Mouse (Mus musculus): Measurements from ENCODE around the gene Gtf2a1. TPM values are rescaled to one million over a fixed set of nuclear protein-coding genes. Genes with fewer than 3 reads are reported as not detected.

Gene Gtf2a1
- polyA plus RNA-seq, 1 experiment from 2014 or later = 36.1 TPM

DNA sequence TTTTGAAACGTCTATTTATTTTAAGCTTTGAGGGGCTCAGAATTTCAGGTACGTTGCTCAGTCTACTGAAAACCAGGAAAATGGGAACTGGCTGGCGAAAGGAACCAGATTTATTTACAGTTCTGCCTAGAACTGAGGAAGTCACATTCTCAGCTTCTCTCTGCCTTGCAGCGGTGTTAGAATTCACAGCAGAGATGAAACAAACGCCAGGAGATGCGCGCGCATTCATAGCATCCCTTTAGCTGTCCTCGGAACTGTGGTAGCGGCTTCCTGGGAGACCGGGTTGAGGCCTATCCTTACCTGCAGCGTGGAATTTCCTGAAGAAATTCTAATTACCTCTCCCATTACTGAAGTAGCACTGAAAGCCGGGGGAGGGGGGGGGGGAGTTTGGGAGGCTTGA is 16.4 kb upstream of the Gtf2a1 start:
- Histone ChIP-seq H3K27me3 (ENCODE audit: insufficient read depth, low read length) (no peaks in the 10 kb centered on the region), H3K9ac (no peak overlapping the region), H3K9me3 (ENCODE audit: low read depth, low read length) (no peaks in the 10 kb centered on the region), H3K4me3 (ENCODE audit: low read depth, low read length) (no peak overlapping the region), H3K36me3 (ENCODE audit: insufficient read depth) (no peaks in the 10 kb centered on the region), H3K27ac (ENCODE audit: low read depth) (no peak overlapping the region), H3K4me2 (no peak overlapping the region), H3K4me1 (ENCODE audit: insufficient read depth) (no peaks in the 10 kb centered on the region)
- ATAC-seq (ENCODE audit: insufficient read depth) = no peak
- TF ChIP-seq CTCF (IDR thresholded peaks at IDR 0.05; ENCODE audit: low read depth) = no peak
- DNase-seq = no peak
- WGBS = 86% methylated on average over 13 of the region's 13 CpGs

DNA sequence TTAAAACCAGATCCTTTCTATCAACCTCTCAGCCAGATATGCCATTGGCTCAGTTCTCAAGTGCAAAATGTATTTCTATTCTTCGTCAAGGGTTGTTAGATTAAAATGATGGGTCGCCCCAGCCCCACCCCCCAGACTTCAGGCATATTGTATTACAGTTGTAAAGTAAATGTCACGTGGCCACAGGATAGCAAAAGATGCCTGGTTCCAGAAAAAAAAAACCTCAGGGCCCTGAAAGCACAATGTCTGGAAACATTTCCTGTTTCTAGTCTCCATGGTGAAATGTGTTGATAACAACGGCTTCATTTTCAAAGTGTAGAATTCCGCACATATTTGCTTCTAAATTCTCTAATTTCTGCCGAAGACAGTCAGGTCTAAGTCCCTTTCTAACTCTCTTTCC is 14.3 kb upstream of the Gtf2a1 start:
- 20% methylated on average over 6 of the region's 6 CpGs for WGBS
- Histone ChIP-seq H3K4me2 (peak overlapping the region; percentile 29; the same call in 1 of the 2 replicates), H3K27ac (ENCODE audit: low read depth) (peak overlapping the region; percentile 50; the same call in 1 of the 2 replicates), H3K4me3 (ENCODE audit: low read depth, low read length) (no peak overlapping the region), H3K9ac (no peak overlapping the region), H3K9me3 (ENCODE audit: low read depth, low read length) (no peaks in the 10 kb centered on the region), H3K27me3 (ENCODE audit: insufficient read depth, low read length) (no peaks in the 10 kb centered on the region), H3K36me3 (ENCODE audit: insufficient read depth) (no peaks in the 10 kb centered on the region), H3K4me1 (ENCODE audit: insufficient read depth) (no peaks in the 10 kb centered on the region)
- ATAC-seq (ENCODE audit: insufficient read depth) (peak; percentile 41), DNase-seq (peak; percentile 66)
- TF ChIP-seq CTCF (IDR thresholded peaks at IDR 0.05; ENCODE audit: low read depth) = no peak

DNA sequence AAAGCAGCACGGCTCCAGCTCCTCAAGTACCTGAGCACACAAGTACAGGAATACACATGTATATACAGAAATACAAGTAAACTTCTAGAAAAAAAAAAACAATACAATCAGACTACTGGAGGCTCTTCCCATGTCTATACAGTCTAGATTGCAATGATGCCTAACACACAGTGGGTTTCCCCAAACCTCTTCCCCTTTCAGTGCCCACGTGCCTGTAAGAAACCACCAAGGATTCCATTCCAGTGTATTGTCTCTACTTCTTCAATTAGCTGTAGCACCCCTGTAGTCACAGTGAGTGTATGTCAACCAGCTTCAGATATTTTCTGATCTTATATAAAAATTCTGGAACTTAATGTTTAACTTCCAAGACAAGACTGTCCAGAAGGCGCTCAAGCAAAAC is 1.8 kb upstream of the Gtf2a1 start:
- 88% methylated on average over 3 of the region's 3 CpGs for WGBS
- Histone ChIP-seq H3K4me2 (no peak overlapping the region), H3K9ac (no peak overlapping the region), H3K4me3 (ENCODE audit: low read depth, low read length) (no peak overlapping the region), H3K4me1 (ENCODE audit: insufficient read depth) (peaks cover 4% of the 10 kb centered on the region; the same call in 1 of the 2 replicates), H3K36me3 (ENCODE audit: insufficient read depth) (no peaks in the 10 kb centered on the region), H3K27me3 (ENCODE audit: insufficient read depth, low read length) (no peaks in the 10 kb centered on the region), H3K27ac (ENCODE audit: low read depth) (no peak overlapping the region), H3K9me3 (ENCODE audit: low read depth, low read length) (no peaks in the 10 kb centered on the region)
- no peak for TF ChIP-seq CTCF (IDR thresholded peaks at IDR 0.05; ENCODE audit: low read depth)
- DNase-seq (no peak), ATAC-seq (ENCODE audit: insufficient read depth) (no peak)

DNA sequence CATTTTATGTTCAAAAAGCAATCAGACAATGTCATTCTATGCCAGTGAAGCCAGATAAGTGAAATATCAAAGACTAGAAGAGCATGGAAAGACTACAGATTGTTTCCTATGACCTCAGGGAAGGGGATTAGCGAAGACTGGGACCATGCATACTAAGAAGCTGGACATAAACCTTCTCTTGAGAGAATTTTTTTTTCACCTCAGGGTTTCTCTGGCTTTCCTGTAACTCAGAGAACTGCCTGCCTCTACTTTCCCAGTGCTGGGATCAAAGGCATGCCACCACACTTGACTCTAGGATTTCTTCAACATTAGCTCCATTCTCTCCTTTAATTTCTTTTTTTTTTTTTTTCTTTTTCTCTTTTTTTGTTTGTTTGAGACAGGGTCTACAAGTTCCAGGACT is 904 bp upstream of the Gtf2a1 start:
- H3K4me3 ChIP-seq (ENCODE audit: low read depth, low read length) = peak overlapping the region; percentile 90
- H3K36me3 ChIP-seq (ENCODE audit: insufficient read depth) = no peaks in the 10 kb centered on the region
- peaks cover 7% of the 10 kb centered on the region; the same call in 1 of the 2 replicates for H3K4me1 ChIP-seq (ENCODE audit: insufficient read depth)
- DNase-seq (no peak), ATAC-seq (ENCODE audit: insufficient read depth) (no peak)
- TF ChIP-seq CTCF (IDR thresholded peaks at IDR 0.05; ENCODE audit: low read depth) = no peak
- WGBS = 96% methylated on average over 1 of the region's 1 CpGs
- H3K9me3 ChIP-seq (ENCODE audit: low read depth, low read length) = no peaks in the 10 kb centered on the region
- peak overlapping the region; percentile 93 for H3K27ac ChIP-seq (ENCODE audit: low read depth)
- no peaks in the 10 kb centered on the region for H3K27me3 ChIP-seq (ENCODE audit: insufficient read depth, low read length)
- H3K4me2 ChIP-seq = peak overlapping the region; percentile 79
- H3K9ac ChIP-seq = peak overlapping the region; percentile 100

DNA sequence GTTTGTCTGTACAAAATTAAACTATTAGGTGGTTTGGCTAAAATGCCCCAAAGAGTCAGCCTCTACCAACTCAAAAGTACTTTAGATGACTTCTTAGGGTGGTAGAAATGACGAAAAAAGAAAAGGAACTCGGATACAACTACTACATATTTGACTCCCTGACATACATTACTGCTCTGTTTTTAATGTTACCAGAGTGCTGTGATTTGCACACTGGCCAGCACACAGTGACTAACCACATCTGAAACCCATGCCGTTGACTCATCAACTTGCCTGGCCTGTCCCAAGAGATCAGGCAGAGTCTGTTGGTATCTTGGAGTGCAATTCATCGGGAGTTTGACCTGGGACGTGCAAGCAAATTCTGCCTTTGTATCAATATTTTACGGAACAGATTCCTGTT is 429 bp upstream of the Gtf2a1 start:
- Histone ChIP-seq H3K4me2 (peak overlapping the region; percentile 79), H3K27ac (ENCODE audit: low read depth) (peak overlapping the region; percentile 93), H3K36me3 (ENCODE audit: insufficient read depth) (peaks cover 3% of the 10 kb centered on the region; the same call in 1 of the 2 replicates), H3K27me3 (ENCODE audit: insufficient read depth, low read length) (no peaks in the 10 kb centered on the region), H3K4me3 (ENCODE audit: low read depth, low read length) (peak overlapping the region; percentile 90), H3K4me1 (ENCODE audit: insufficient read depth) (peaks cover 7% of the 10 kb centered on the region; the same call in 1 of the 2 replicates), H3K9ac (peak overlapping the region; percentile 100), H3K9me3 (ENCODE audit: low read depth, low read length) (no peaks in the 10 kb centered on the region)
- no peak for ATAC-seq (ENCODE audit: insufficient read depth)
- no peak for TF ChIP-seq CTCF (IDR thresholded peaks at IDR 0.05; ENCODE audit: low read depth)
- 30% methylated on average over 6 of the region's 6 CpGs for whole genome bisulfite sequencing
- DNase-seq = peak; percentile 54

DNA sequence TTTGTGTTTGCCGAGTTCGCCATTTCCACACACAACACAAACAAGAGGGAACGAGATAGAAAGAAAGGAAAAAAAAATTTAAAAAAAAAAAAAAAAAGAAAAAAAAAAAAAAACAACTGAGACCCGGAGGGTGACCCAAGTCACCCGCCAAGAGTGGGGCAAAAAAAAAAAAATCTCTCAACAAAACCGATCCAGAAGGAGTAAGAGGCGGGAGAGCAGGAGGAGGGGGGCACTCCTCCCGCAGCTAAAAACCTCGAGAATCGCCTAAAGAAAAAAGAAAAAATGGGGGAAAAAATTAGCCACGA is 793 bp downstream of the Gtf2a1 start:
- ATAC-seq (ENCODE audit: insufficient read depth) = no peak

DNA sequence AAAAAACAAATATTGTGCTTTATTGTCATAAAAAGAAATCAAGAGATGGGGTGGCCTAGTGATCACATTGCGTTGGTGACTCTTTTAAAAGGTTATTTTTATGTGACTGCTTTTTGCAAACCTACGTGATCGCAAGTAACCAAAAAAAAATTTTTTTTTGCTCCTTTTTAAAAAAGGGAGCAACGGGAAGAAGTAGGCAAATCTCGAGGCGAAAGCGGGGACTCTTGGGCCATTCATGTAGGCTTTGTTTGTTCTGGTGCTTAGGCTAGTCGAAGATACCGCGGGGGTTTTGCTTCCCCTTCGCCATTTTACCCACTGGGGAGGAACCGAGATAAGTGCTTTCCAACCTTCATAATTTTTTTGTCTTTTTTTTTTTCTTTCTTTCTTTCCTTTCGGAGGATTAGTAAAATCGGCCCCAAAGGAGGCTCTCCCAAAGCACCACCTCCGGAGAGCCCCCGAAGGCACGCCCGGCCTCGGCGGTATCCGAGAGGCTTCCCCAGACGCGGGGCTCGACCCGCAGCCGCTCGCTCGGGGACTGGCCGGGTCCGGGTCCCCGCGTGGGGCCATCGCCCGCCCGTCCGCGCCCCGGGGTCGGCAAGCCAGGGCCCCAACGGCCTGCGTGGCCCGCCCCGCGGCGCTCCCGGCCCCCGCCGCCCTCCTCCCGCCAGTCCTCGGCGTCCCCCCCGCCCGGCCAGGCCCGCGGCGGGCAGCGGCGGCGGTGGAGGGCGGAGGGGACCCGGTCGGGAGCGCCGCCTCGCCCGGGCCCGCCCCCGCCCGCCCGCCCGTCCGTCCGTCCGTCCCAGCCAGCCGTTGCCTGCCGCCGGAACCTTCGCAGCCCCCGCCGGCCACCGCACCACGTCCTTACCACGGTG is 1.4 kb downstream of the Gtf2a1 start:
- H3K27ac ChIP-seq (ENCODE audit: low read depth) = peak overlapping the region; percentile 100
- H3K4me1 ChIP-seq (ENCODE audit: insufficient read depth) = peaks cover 7% of the 10 kb centered on the region; the same call in 1 of the 2 replicates
- H3K36me3 ChIP-seq (ENCODE audit: insufficient read depth) = peaks cover 19% of the 10 kb centered on the region
- under 1% methylated on average over 79 of the region's 83 CpGs for WGBS
- no peak for TF ChIP-seq CTCF (IDR thresholded peaks at IDR 0.05; ENCODE audit: low read depth)
- peak overlapping the region; percentile 90 for H3K4me3 ChIP-seq (ENCODE audit: low read depth, low read length)
- DNase-seq (peak; percentile 72), ATAC-seq (ENCODE audit: insufficient read depth) (no peak)
- no peaks in the 10 kb centered on the region for H3K27me3 ChIP-seq (ENCODE audit: insufficient read depth, low read length)
- peak overlapping the region; percentile 100 for H3K9ac ChIP-seq
- peak overlapping the region; percentile 63 for H3K4me2 ChIP-seq
- no peaks in the 10 kb centered on the region for H3K9me3 ChIP-seq (ENCODE audit: low read depth, low read length)

More for the DNA sequence above, 793 bp downstream of the Gtf2a1 start:
- under 1% methylated on average over 11 of the region's 11 CpGs for WGBS
- H3K4me2 ChIP-seq = peak overlapping the region; percentile 63
- peaks cover 14% of the 10 kb centered on the region for H3K36me3 ChIP-seq (ENCODE audit: insufficient read depth)
- no peaks in the 10 kb centered on the region for H3K27me3 ChIP-seq (ENCODE audit: insufficient read depth, low read length)
- H3K27ac ChIP-seq (ENCODE audit: low read depth) = peak overlapping the region; percentile 100
- TF ChIP-seq CTCF (IDR thresholded peaks at IDR 0.05; ENCODE audit: low read depth) = no peak
- peak overlapping the region; percentile 100 for H3K9ac ChIP-seq
- no peaks in the 10 kb centered on the region for H3K9me3 ChIP-seq (ENCODE audit: low read depth, low read length)
- H3K4me1 ChIP-seq (ENCODE audit: insufficient read depth) = peaks cover 7% of the 10 kb centered on the region; the same call in 1 of the 2 replicates
- DNase-seq = no peak
- peak overlapping the region; percentile 90 for H3K4me3 ChIP-seq (ENCODE audit: low read depth, low read length)
